Mouse (Mus musculus) heart, postnatal 0 days (tissue): ENCODE data around the gene Rab37.

Experiments used
- CTCF ChIP-seq: IDR thresholded peaks from 2 replicates; pipeline ENCODE4 v1.5.1; 2016; ENCODE audit warnings: antibody characterized with exemption, control low read depth, low read depth
- EP300 ChIP-seq: IDR thresholded peaks from 2 replicates; pipeline ENCODE4 v1.6.1; 2016; ENCODE audit warnings: antibody characterized with exemption, low read depth

DNA sequence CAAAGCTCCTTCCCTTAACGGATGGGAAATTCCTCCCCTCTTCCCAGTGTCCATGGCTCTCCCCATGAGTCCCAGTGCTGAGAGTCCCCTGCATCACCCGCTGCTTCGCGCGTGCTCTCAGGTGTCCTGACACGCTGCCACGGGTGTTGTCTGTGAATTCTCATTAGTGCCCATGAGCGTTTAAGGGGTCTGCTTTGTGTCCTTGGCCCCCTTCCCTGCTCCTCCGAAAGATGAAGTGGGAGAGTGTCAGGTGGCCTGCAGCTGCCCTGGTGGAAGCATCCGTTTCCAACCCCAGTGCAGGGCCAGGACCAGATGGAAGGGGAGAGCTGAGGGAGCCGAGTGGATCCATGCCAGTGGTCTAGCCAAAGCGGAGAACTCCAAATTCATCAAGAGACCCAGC lies 116.9 kb downstream of the Rab37 start:
- no peak for TF ChIP-seq CTCF
- TF ChIP-seq EP300, result no peak
